Mouse (Mus musculus) MEL (cell line): ENCODE results near the gene 4930404N11Rik.
A peak's percentile ranks its signal among the peaks of the same experiment; 100 is the strongest.

ENCODE experiments used
- CTCF ChIP-seq, 3 experiments: IDR thresholded peaks in 2 of 3; conservative IDR thresholded peaks in 1 of 3; 2 replicates each; pipeline ENCODE4 v1.5.1; 2011 to 2012; ENCODE audit warnings: low read length in 3 of 3, low read depth in 2 of 3, mild to moderate bottlenecking in 2 of 3, improper control_type of control experiment in 1 of 3, inconsistent platforms in 1 of 3, mixed read lengths in 1 of 3, moderate library complexity in 1 of 3; ENCODE audit not compliant: control insufficient read depth in 1 of 3, insufficient read depth in 1 of 3, poor library complexity in 1 of 3, severe bottlenecking in 1 of 3
- EP300 ChIP-seq, 2 experiments: IDR thresholded peaks; 2 replicates each; pipeline ENCODE4 v1.6.1; 2011; ENCODE audit warnings: improper control_type of control experiment in 2 of 2, low read length in 2 of 2, low read depth in 1 of 2, mild to moderate bottlenecking in 1 of 2
- TCF12 ChIP-seq: IDR thresholded peaks from 2 replicates; pipeline ENCODE4 v1.6.1; 2014; ENCODE audit warnings: low read depth, mild to moderate bottlenecking, inconsistent platforms, low read length, improper control_type of control experiment, moderate library complexity
- USF2 ChIP-seq, 2 experiments: IDR thresholded peaks; 2 replicates each; pipeline ENCODE4 v1.6.1; 2011 to 2012; ENCODE audit warnings: improper control_type of control experiment in 2 of 2, low read length in 2 of 2, borderline replicate concordance in 1 of 2, inconsistent platforms in 1 of 2, low read depth in 1 of 2, mild to moderate bottlenecking in 1 of 2; ENCODE audit not compliant: insufficient read depth in 1 of 2

DNA sequence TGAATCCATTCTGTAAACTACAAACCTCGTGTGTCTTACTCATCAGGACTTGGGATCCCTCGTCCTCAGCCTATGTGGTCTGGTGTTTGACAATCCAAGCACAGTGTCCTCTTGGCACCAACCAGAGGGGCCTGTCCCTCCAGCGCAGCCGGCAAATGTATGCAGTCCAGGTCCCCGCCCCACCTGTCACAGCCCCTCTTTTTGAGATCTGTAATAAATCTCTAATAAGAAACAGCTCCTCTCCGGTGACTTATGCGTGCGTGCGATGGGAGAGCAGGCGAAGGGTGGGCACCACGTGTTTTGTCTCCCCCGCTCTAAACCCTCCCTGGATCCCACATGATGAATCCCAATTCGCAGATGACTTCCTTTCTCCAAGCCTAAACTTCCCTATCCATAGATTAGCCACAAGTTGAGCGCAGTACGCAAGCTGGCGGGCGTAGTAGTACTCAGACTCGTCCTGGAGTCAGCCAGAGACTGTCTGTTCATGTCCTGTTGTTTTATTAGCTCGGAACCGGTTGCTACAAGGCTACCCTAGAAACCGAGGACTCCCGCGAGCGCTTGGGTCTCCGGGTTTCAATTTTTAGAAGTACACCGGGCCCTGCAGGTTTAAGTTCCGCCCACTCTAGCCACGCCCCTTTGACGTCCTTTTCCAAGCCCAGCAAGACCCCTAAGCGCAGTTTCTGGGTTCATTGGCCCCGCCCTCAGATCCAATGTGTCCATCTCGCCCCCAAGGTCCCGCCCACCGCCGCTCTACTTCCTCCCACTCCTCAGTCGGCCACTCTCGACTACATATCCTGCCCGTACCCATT, 45.7 kb downstream of the 4930404N11Rik start:
- TF ChIP-seq CTCF (IDR thresholded peaks at IDR 0.05 in 2 of 3, conservative IDR thresholded peaks at IDR 0.05 in 1 of 3; ENCODE audit: control insufficient read depth in 1 of 3, insufficient read depth in 1 of 3, low read depth in 2 of 3, low read length in 3 of 3, poor library complexity in 1 of 3, severe bottlenecking in 1 of 3) (no peak), USF2 (IDR thresholded peaks at IDR 0.05; ENCODE audit: borderline replicate concordance in 1 of 2, insufficient read depth in 1 of 2, low read depth in 1 of 2, low read length in 2 of 2) (no peak), EP300 (IDR thresholded peaks at IDR 0.05; ENCODE audit: low read depth in 1 of 2, low read length in 2 of 2) (no peak), TCF12 (peak; percentile 33)
